Mouse (Mus musculus) bone marrow, adult 2 months (tissue): ENCODE measurements around the gene Aldh16a1.

Source experiments
- CTCF ChIP-seq: fragments of 200-500 bp; IDR thresholded peaks from 2 replicates; pipeline ENCODE4 v1.5.1; 2011; ENCODE audit warnings: low read length, control low read depth; ENCODE audit not compliant: control insufficient read depth, insufficient read depth
- POLR2A ChIP-seq: fragments of 200-500 bp; IDR thresholded peaks from 2 replicates; pipeline ENCODE4 v1.6.1; 2011; ENCODE audit warnings: low read depth, mild to moderate bottlenecking, control low read depth, low read length, borderline replicate concordance; ENCODE audit not compliant: control insufficient read depth

GRCm38 (mm10) chr7:45183672-45184071, 29.3 kb upstream of the Aldh16a1 start:
- no peak for TF ChIP-seq CTCF
- TF ChIP-seq POLR2A = no peak
